Mouse (Mus musculus) hindbrain, postnatal 0 days (tissue): Measurements from ENCODE around the gene Gm28042. TPM values are rescaled to one million over a fixed set of nuclear protein-coding genes. Genes with fewer than 3 reads are reported as not detected.

Experiments used
- ATAC-seq: fragments of 200-750 bp; cut with Nextera tagmentation; 2 replicates; pipeline ENCODE4 v1.8.0; 2017; ENCODE audit warnings: mild to moderate bottlenecking, moderate TSS enrichment, moderate library complexity
- DNase-seq: peaks from one replicate; pipeline ENCODE4 v3.0.0-alpha.2; 2015; ENCODE audit warnings: low spot score
- H3K27ac ChIP-seq: fragments of 300-500 bp; sonication (generic); 2 replicates; pipeline ENCODE4 v1.5.1; 2014; ENCODE audit warnings: mild to moderate bottlenecking
- H3K27me3 ChIP-seq: fragments of 300-500 bp; sonication (generic); 2 replicates; pipeline ENCODE4 v1.6.1; 2014; ENCODE audit warnings: low read length, mixed read lengths; ENCODE audit not compliant: insufficient read depth
- H3K36me3 ChIP-seq: fragments of 300-500 bp; sonication (generic); 2 replicates; pipeline ENCODE4 v1.6.1; 2014; ENCODE audit warnings: low read length, mixed read lengths; ENCODE audit not compliant: insufficient read depth
- H3K4me1 ChIP-seq: fragments of 300-500 bp; sonication (generic); 2 replicates; pipeline ENCODE4 v1.6.1; 2014; ENCODE audit warnings: antibody characterized with exemption, low read length, mixed read lengths; ENCODE audit not compliant: insufficient read depth
- H3K4me2 ChIP-seq: fragments of 300-500 bp; sonication (generic); 2 replicates; pipeline ENCODE4 v1.6.1; 2014; ENCODE audit warnings: low read depth, mild to moderate bottlenecking, low read length, moderate library complexity, mixed read lengths
- H3K4me3 ChIP-seq: fragments of 300-500 bp; sonication (generic); 2 replicates; pipeline ENCODE4 v1.5.1; 2014; ENCODE audit warnings: low read length
- H3K9ac ChIP-seq: fragments of 300-500 bp; sonication (generic); replicated peaks from 2 replicates; pipeline ENCODE4 v1.6.1; 2014; ENCODE audit warnings: mild to moderate bottlenecking, low read length, moderate library complexity, mixed read lengths
- H3K9me3 ChIP-seq: fragments of 300-500 bp; sonication (generic); 2 replicates; pipeline ENCODE4 v1.6.1; 2016; ENCODE audit warnings: low read length, mixed read lengths
- CTCF ChIP-seq: IDR thresholded peaks from 2 replicates; pipeline ENCODE4 v1.5.1; 2016; ENCODE audit warnings: antibody characterized with exemption, control low read depth, low read depth
- WGBS: fragments of 180-500 bp; shearing (Covaris S2); extraction: QIAGEN DNeasy Blood & Tissue Kit; methylation state at CpG from one replicate; pipeline ENCODE4 v1.1.7; 2014; 5-methylcytosine and 5-hydroxymethylcytosine counted together
- microRNA-seq, 2 experiments: library from miRNA; unstranded; fragments of <30 nt; microRNA quantifications; one replicate each; pipeline ENCODE4; 2016
- polyA plus RNA-seq: library from polyadenylated mRNA; unstranded; fragments of >200 nt; fragmentation: Nextera tagmentation; extraction: Ambion mirVana; gene quantifications from 2 replicates; pipeline ENCODE4 v1.2.1, GENCODE M21; 2015
- total RNA-seq: library from RNA; depleted of rRNA; stranded (reverse); fragments of >200 nt; gene quantifications from 2 replicates; pipeline ENCODE4 v1.2.3, GENCODE M21; 2014; rRNA removed

Gm28042 gene
- total and polyA plus RNA-seq, 2 experiments from 2014 or later = 1.3 to 6.8 TPM

GRCm38 (mm10) chr2:120084593-120085361, 57.5 kb downstream of the Gm28042 start:
- H3K4me1 ChIP-seq = no peaks in the 10 kb centered on the region
- WGBS = 84% methylated on average over 14 of the region's 14 CpGs
- no peaks in the 10 kb centered on the region for H3K9me3 ChIP-seq
- no peak overlapping the region for H3K4me2 ChIP-seq
- H3K9ac ChIP-seq = no peak overlapping the region
- H3K27ac ChIP-seq = no peak overlapping the region
- H3K4me3 ChIP-seq = no peak overlapping the region
- no peaks in the 10 kb centered on the region for H3K36me3 ChIP-seq
- peak; percentile 69 for TF ChIP-seq CTCF
- H3K27me3 ChIP-seq = no peaks in the 10 kb centered on the region
- peak; percentile 33 for DNase-seq
- no peak for ATAC-seq

- ATAC-seq (no peak), DNase-seq (no peak)
- Histone ChIP-seq H3K27me3 (no peaks in the 10 kb centered on the region), H3K36me3 (no peaks in the 10 kb centered on the region), H3K9ac (no peak overlapping the region), H3K4me1 (no peaks in the 10 kb centered on the region), H3K4me2 (no peak overlapping the region), H3K9me3 (no peaks in the 10 kb centered on the region), H3K27ac (no peak overlapping the region), H3K4me3 (no peak overlapping the region)
- TF ChIP-seq CTCF = no peak
- 94% methylated on average over 3 of the region's 3 CpGs for WGBS
Observed at GRCm38 (mm10) chr2:120086038-120086437, 58.7 kb downstream of the Gm28042 start.

- ATAC-seq = no peak
Observed at GRCm38 (mm10) chr2:120087391-120087790, 60.1 kb downstream of the Gm28042 start.

GRCm38 (mm10) chr2:120087897-120088296, 60.6 kb downstream of the Gm28042 start:
- ATAC-seq = no peak
- Histone ChIP-seq H3K9ac (no peak overlapping the region), H3K27me3 (no peaks in the 10 kb centered on the region), H3K36me3 (no peaks in the 10 kb centered on the region), H3K4me1 (no peaks in the 10 kb centered on the region), H3K4me2 (no peak overlapping the region), H3K9me3 (no peaks in the 10 kb centered on the region), H3K4me3 (no peak overlapping the region), H3K27ac (no peak overlapping the region)
- TF ChIP-seq CTCF = no peak
- 91% methylated on average over 2 of the region's 2 CpGs for WGBS
- DNase-seq = no peak

More at GRCm38 (mm10) chr2:120087391-120087790, 60.1 kb downstream of the Gm28042 start:
- H3K4me3 ChIP-seq = no peak overlapping the region
- TF ChIP-seq CTCF = no peak
- no peak overlapping the region for H3K9ac ChIP-seq
- no peak overlapping the region for H3K4me2 ChIP-seq
- H3K36me3 ChIP-seq = no peaks in the 10 kb centered on the region
- H3K9me3 ChIP-seq = no peaks in the 10 kb centered on the region
- no peaks in the 10 kb centered on the region for H3K27me3 ChIP-seq
- no peak for DNase-seq
- H3K27ac ChIP-seq = no peak overlapping the region
- 74% methylated on average over 3 of the region's 3 CpGs for WGBS
- H3K4me1 ChIP-seq = no peaks in the 10 kb centered on the region

GRCm38 (mm10) chr2:120090979-120091378, 63.7 kb downstream of the Gm28042 start:
- WGBS = 92% methylated on average over 17 of the region's 17 CpGs
- no peak for TF ChIP-seq CTCF
- Histone ChIP-seq H3K9ac (no peak overlapping the region), H3K36me3 (no peaks in the 10 kb centered on the region), H3K4me1 (no peaks in the 10 kb centered on the region), H3K4me3 (no peak overlapping the region), H3K9me3 (no peaks in the 10 kb centered on the region), H3K4me2 (no peak overlapping the region), H3K27me3 (no peaks in the 10 kb centered on the region), H3K27ac (no peak overlapping the region)
- ATAC-seq (no peak), DNase-seq (no peak)

Small RNA genes within 50 kb of the gene (microRNA-seq; reads per million reads assigned to microRNA genes)
- gene Mir7665 = 0 to 0.18 reads per million in 2 experiments

Other genes starting within 250 kb of the Gm28042 start
- 19.6 and 22.5 TPM in 2 replicates for gene Rpap1, start 240.0 kb upstream of the Gm28042 start, total RNA-seq
- 11.2 and 11.9 TPM in 2 replicates for gene Rpap1, start 240.0 kb upstream of the Gm28042 start, polyA plus RNA-seq
- 85.8 and 98.9 TPM in 2 replicates for gene Tyro3, start 229.8 kb upstream of the Gm28042 start, total RNA-seq
- gene Tyro3, start 229.8 kb upstream of the Gm28042 start, polyA plus RNA-seq = 26.5 and 26.6 TPM in 2 replicates
- gene Mga, start 130.3 kb upstream of the Gm28042 start, total RNA-seq = 76.4 and 77.9 TPM in 2 replicates
- gene Mga, start 130.3 kb upstream of the Gm28042 start, polyA plus RNA-seq = 11.4 and 12.6 TPM in 2 replicates
- 41.3 and 41.4 TPM in 2 replicates for gene Mapkbp1, start 54.8 kb upstream of the Gm28042 start, total RNA-seq
- gene Mapkbp1, start 54.8 kb upstream of the Gm28042 start, polyA plus RNA-seq = 5.3 and 5.5 TPM in 2 replicates
- gene Jmjd7, start within 50 bp of the Gm28042 start, total RNA-seq = 16.3 and 18.7 TPM in 2 replicates
- 20.0 and 20.3 TPM in 2 replicates for gene Jmjd7, start within 50 bp of the Gm28042 start, polyA plus RNA-seq
- gene Pla2g4b, start 5.9 kb downstream of the Gm28042 start, total RNA-seq = 5.5 and 12.3 TPM in 2 replicates
- gene Pla2g4b, start 5.9 kb downstream of the Gm28042 start, polyA plus RNA-seq = 0.30 and 0.33 TPM in 2 replicates
- gene Ehd4, start 127.1 kb downstream of the Gm28042 start, total RNA-seq = 6.3 and 7.1 TPM in 2 replicates
- 24.6 and 25.2 TPM in 2 replicates for gene Ehd4, start 127.1 kb downstream of the Gm28042 start, polyA plus RNA-seq
- gene Pla2g4e, start 217.8 kb downstream of the Gm28042 start, total RNA-seq = 14.9 and 15.0 TPM in 2 replicates
- 6.7 and 8.0 TPM in 2 replicates for gene Pla2g4e, start 217.8 kb downstream of the Gm28042 start, polyA plus RNA-seq